In genomic region chrX:160990276-160990675, GRCm38 (mm10) we compare ENCODE assay signal across 23 mouse cellular contexts. TPM values are rescaled to one million over a fixed set of nuclear protein-coding genes. Genes with fewer than 3 reads are reported as not detected.
DNase-seq lines count a peak whose midpoint lies in the region; ATAC-seq and TF ChIP-seq lines count a peak whose summit lies in the region.
"Had no signal": no experiment of that assay in that cellular context is flagged by ENCODE, and none has a peak within 500 bp of the region (broad histone marks: within the 10 kb centered on the region; RNA-seq: fewer than 3 reads in every experiment).

No protein-coding gene starts in this region.

- TF ChIP-seq CTCF in forebrain, postnatal 0 days (IDR thresholded peaks at IDR 0.05; ENCODE audit: low read depth) = no peak

- H3K4me2 ChIP-seq in forebrain, postnatal 0 days (ENCODE audit: low read depth) = no peak overlapping the region; the same call in 1 of the 2 replicates
- no peak overlapping the region for H3K4me2 ChIP-seq in forebrain, embryonic 16.5 days (ENCODE audit: low read length)
- H3K4me2 ChIP-seq: embryonic facial prominence, embryonic 13.5 days; heart, embryonic 11.5 days; hindbrain, embryonic 12.5 days; hindbrain, embryonic 15.5 days had no signal

- peak; percentile 10 to 18 for DNase-seq in lung, adult 18-20 months
- no peak for DNase-seq in lung, postnatal 10 days
- DNase-seq in lung, postnatal 25 days (ENCODE audit: low spot score) = peak; percentile 4
- DNase-seq in lung, postnatal 4 days = no peak
- peak; percentile 57 for DNase-seq in fat pad, adult 2 months (ENCODE audit: extremely low read depth, low read depth, low spot score)
- peak; percentile 69 for DNase-seq in gonadal fat pad, adult 2 months (ENCODE audit: low read depth)
- no peak for DNase-seq in forebrain, postnatal 0 days
- DNase-seq: adrenal gland, adult 2 months; adrenal gland, postnatal 14 days; cerebellum, adult 11 months; cerebellum, adult 2 months; cerebellum, adult 9-11 months; cerebellum, postnatal 25 days; gastrocnemius, postnatal 10 days; gastrocnemius, postnatal 36 days; heart, adult 11 months had no signal

- no peaks in the 10 kb centered on the region for H3K36me3 ChIP-seq in forebrain, postnatal 0 days (ENCODE audit: insufficient read depth)
- no peaks in the 10 kb centered on the region for H3K36me3 ChIP-seq in forebrain, embryonic 16.5 days (ENCODE audit: control insufficient read depth, insufficient read depth)
- H3K36me3 ChIP-seq: embryonic facial prominence, embryonic 13.5 days; hindbrain, embryonic 12.5 days; hindbrain, embryonic 15.5 days had no signal

- H3K9me3 ChIP-seq in forebrain, postnatal 0 days (ENCODE audit: low read length) = no peaks in the 10 kb centered on the region
- H3K9me3 ChIP-seq in forebrain, embryonic 16.5 days (ENCODE audit: control insufficient read depth, low read length) = no peaks in the 10 kb centered on the region
- H3K9me3 ChIP-seq: embryonic facial prominence, embryonic 13.5 days; hindbrain, embryonic 12.5 days; hindbrain, embryonic 15.5 days had no signal

- H3K27me3 ChIP-seq in forebrain, postnatal 0 days (ENCODE audit: insufficient read depth, low read length) = no peaks in the 10 kb centered on the region
- no peaks in the 10 kb centered on the region for H3K27me3 ChIP-seq in forebrain, embryonic 16.5 days (replicated peaks; ENCODE audit: control insufficient read depth, insufficient read depth, low read length)
- H3K27me3 ChIP-seq: hindbrain, embryonic 15.5 days had no signal

- 71% methylated on average over 4 of the region's 4 CpGs for WGBS in forebrain, postnatal 0 days
- WGBS in forebrain, embryonic 16.5 days = 67% methylated on average over 4 of the region's 4 CpGs

- H3K27ac ChIP-seq in forebrain, postnatal 0 days (ENCODE audit: low read depth, low read length) = no peak overlapping the region
- H3K27ac ChIP-seq in forebrain, embryonic 16.5 days (ENCODE audit: low read length) = no peak overlapping the region
- H3K27ac ChIP-seq: embryonic facial prominence, embryonic 13.5 days; hindbrain, embryonic 12.5 days; hindbrain, embryonic 15.5 days had no signal

- no peak for ATAC-seq in forebrain, postnatal 0 days
- no peak for ATAC-seq in forebrain, embryonic 16.5 days
- ATAC-seq: CD4-positive, CD25-positive, alpha-beta regulatory T cell, adult 4 months; forebrain, embryonic 14.5 days had no signal

- no peaks in the 10 kb centered on the region for H3K4me1 ChIP-seq in forebrain, postnatal 0 days (ENCODE audit: insufficient read depth)
- no peaks in the 10 kb centered on the region for H3K4me1 ChIP-seq in forebrain, embryonic 16.5 days (replicated peaks; ENCODE audit: control insufficient read depth, insufficient read depth, low read length)
- H3K4me1 ChIP-seq: embryonic facial prominence, embryonic 13.5 days; hindbrain, embryonic 15.5 days had no signal

- no peak overlapping the region for H3K9ac ChIP-seq in forebrain, postnatal 0 days
- no peak overlapping the region for H3K9ac ChIP-seq in forebrain, embryonic 16.5 days (replicated peaks; ENCODE audit: low read depth, low read length)
- H3K9ac ChIP-seq: embryonic facial prominence, embryonic 13.5 days; hindbrain, embryonic 12.5 days; hindbrain, embryonic 15.5 days had no signal

- H3K4me3 ChIP-seq in forebrain, postnatal 0 days (ENCODE audit: low read depth, low read length) = no peak overlapping the region
- H3K4me3 ChIP-seq in forebrain, embryonic 16.5 days (replicated peaks; ENCODE audit: low read length) = no peak overlapping the region
- H3K4me3 ChIP-seq: embryonic facial prominence, embryonic 13.5 days; hindbrain, embryonic 12.5 days; hindbrain, embryonic 15.5 days had no signal

RNA-seq across cellular contexts. Expression of gene Cdkl5, which starts 4.2 kb away (rescaled TPM):
- polyA plus RNA-seq in gonadal fat pad, adult 2 months (2012; rRNA removed) = 0.69 and 0.76 TPM in 2 replicates
- total RNA-seq in forebrain, postnatal 0 days (2014; rRNA removed) = 25.6 and 31.9 TPM in 2 replicates
- 5.8 and 7.2 TPM in 2 replicates for polyA plus RNA-seq in forebrain, postnatal 0 days (2015; fragmentation: Nextera tagmentation; extraction: Ambion mirVana)
- polyA plus RNA-seq in forebrain, embryonic 16.5 days (2015; fragmentation: Nextera tagmentation; extraction: Ambion mirVana) = 7.4 and 8.6 TPM in 2 replicates

Comparison
In these comparisons a context has a peak if more than half of its experiments do, and no peak if none do; other contexts are left out.
1. DNase-seq: peak in lung, adult 18-20 months (2 of 2), lung, postnatal 25 days (single experiment), fat pad, adult 2 months (single experiment) and gonadal fat pad, adult 2 months (single experiment); none in lung, postnatal 10 days (single experiment), lung, postnatal 4 days (0 of 2) and forebrain, postnatal 0 days (single experiment).